Mouse (Mus musculus) hindbrain, embryonic 10.5 days (tissue): ENCODE measurements at regions not wholly inside any gene's neighbourhood (a gene's known extent, or its start where the extent isn't known, plus 50 kb on each side); places are given as distances from the start of the nearest gene placed in this dataset.

Source experiments
- DNase-seq: peaks from one replicate; pipeline ENCODE4 v3.0.0-alpha.2; 2017; ENCODE audit warnings: low spot score
- H3K27ac ChIP-seq: fragments of 300-500 bp; sonication (generic); 2 replicates; pipeline ENCODE4 v1.5.1; 2016; ENCODE audit warnings: mild to moderate bottlenecking, moderate library complexity
- H3K27me3 ChIP-seq: fragments of 300-500 bp; sonication (generic); 2 replicates; pipeline ENCODE4 v1.6.1; 2016; ENCODE audit warnings: mild to moderate bottlenecking; ENCODE audit not compliant: poor library complexity, insufficient read depth, severe bottlenecking
- H3K36me3 ChIP-seq: fragments of 300-500 bp; sonication (generic); 2 replicates; pipeline ENCODE4 v1.6.1; 2016; ENCODE audit warnings: mild to moderate bottlenecking, moderate library complexity
- H3K4me1 ChIP-seq: fragments of 300-500 bp; sonication (generic); replicated peaks from 2 replicates; pipeline ENCODE4 v1.6.1; 2016; ENCODE audit warnings: mild to moderate bottlenecking
- H3K4me3 ChIP-seq: fragments of 300-500 bp; sonication (generic); 2 replicates; pipeline ENCODE4 v1.5.1; 2016; ENCODE audit warnings: mild to moderate bottlenecking, moderate library complexity
- H3K9me3 ChIP-seq: fragments of 300-500 bp; sonication (generic); 2 replicates; pipeline ENCODE4 v1.6.1; 2016; ENCODE audit warnings: mild to moderate bottlenecking, moderate library complexity
- WGBS: fragments of 180-500 bp; shearing (Covaris S2); methylation state at CpG from one replicate; pipeline ENCODE4 v1.1.7; 2016; 5-methylcytosine and 5-hydroxymethylcytosine counted together

- Histone ChIP-seq H3K27me3 (no peaks in the 10 kb centered on the region), H3K4me3 (no peak overlapping the region), H3K9me3 (0 out of 2 replicates have a peak, but pooled peaks cover 5% of the 10 kb centered on the region), H3K4me1 (no peaks in the 10 kb centered on the region), H3K36me3 (no peaks in the 10 kb centered on the region), H3K27ac (peak overlapping the region; percentile 35; the same call in 1 of the 2 replicates)
- no peak for DNase-seq
- 100% methylated on average over 1 of the region's 1 CpGs for WGBS
Observed at GRCm38 (mm10) chr14:97694238-97694637, 475.3 kb downstream of the Dach1 start.

- DNase-seq, result no peak
- 88% methylated on average over 3 of the region's 3 CpGs for WGBS
- H3K4me3 ChIP-seq, result no peak overlapping the region
- H3K27ac ChIP-seq, result no peak overlapping the region
- no peaks in the 10 kb centered on the region for H3K36me3 ChIP-seq
- no peaks in the 10 kb centered on the region for H3K9me3 ChIP-seq
- no peaks in the 10 kb centered on the region for H3K4me1 ChIP-seq
- H3K27me3 ChIP-seq, result no peaks in the 10 kb centered on the region
Observed at GRCm38 (mm10) chr14:97684617-97685016, 484.9 kb downstream of the Dach1 start.

GRCm38 (mm10) chr14:97667806-97668205 is 501.8 kb downstream of the Dach1 start:
- Histone ChIP-seq H3K27ac (no peak overlapping the region), H3K4me1 (no peaks in the 10 kb centered on the region), H3K4me3 (no peak overlapping the region), H3K9me3 (no peaks in the 10 kb centered on the region), H3K36me3 (no peaks in the 10 kb centered on the region), H3K27me3 (no peaks in the 10 kb centered on the region)
- 83% methylated on average over 2 of the region's 2 CpGs for WGBS
- DNase-seq, result no peak

GRCm38 (mm10) chr14:97638187-97638792 is 531.3 kb downstream of the Dach1 start:
- WGBS, result 35% methylated on average over 4 of the region's 4 CpGs
- Histone ChIP-seq H3K4me1 (peaks cover 20% of the 10 kb centered on the region; the same call in 1 of the 2 replicates), H3K9me3 (peaks cover 2% of the 10 kb centered on the region; the same call in 1 of the 2 replicates), H3K27me3 (no peaks in the 10 kb centered on the region), H3K4me3 (no peak overlapping the region), H3K36me3 (no peaks in the 10 kb centered on the region), H3K27ac (peak overlapping the region; percentile 56)
- peak; percentile 25 for DNase-seq

- Histone ChIP-seq H3K4me3 (no peak overlapping the region), H3K4me1 (peaks cover 12% of the 10 kb centered on the region; the same call in 1 of the 2 replicates), H3K36me3 (no peaks in the 10 kb centered on the region), H3K27me3 (no peaks in the 10 kb centered on the region), H3K27ac (no peak overlapping the region), H3K9me3 (no peaks in the 10 kb centered on the region)
- no peak for DNase-seq
- WGBS, result 89% methylated on average over 1 of the region's 1 CpGs
Observed at GRCm38 (mm10) chr14:97611438-97611837, 558.1 kb downstream of the Dach1 start.

GRCm38 (mm10) chr14:97596694-97597093 is 572.9 kb downstream of the Dach1 start:
- Histone ChIP-seq H3K36me3 (no peaks in the 10 kb centered on the region), H3K27ac (0 out of 2 replicates have a peak overlapping the region, but pooled peaks have one; percentile 23), H3K9me3 (no peaks in the 10 kb centered on the region), H3K27me3 (no peaks in the 10 kb centered on the region), H3K4me3 (no peak overlapping the region), H3K4me1 (peaks cover 15% of the 10 kb centered on the region; the same call in 1 of the 2 replicates)
- DNase-seq, result peak; percentile 7
- WGBS, result 23% methylated on average over 5 of the region's 5 CpGs

- no peaks in the 10 kb centered on the region for H3K27me3 ChIP-seq
- WGBS, result 74% methylated on average over 4 of the region's 4 CpGs
- H3K4me1 ChIP-seq, result peaks cover 9% of the 10 kb centered on the region
- no peak overlapping the region for H3K4me3 ChIP-seq
- H3K9me3 ChIP-seq, result no peaks in the 10 kb centered on the region
- peak overlapping the region; percentile 70 for H3K27ac ChIP-seq
- DNase-seq, result no peak
- no peaks in the 10 kb centered on the region for H3K36me3 ChIP-seq
Observed at GRCm38 (mm10) chr14:97588611-97589010, 581.0 kb downstream of the Dach1 start.

GRCm38 (mm10) chr14:97588182-97588581 is 581.4 kb downstream of the Dach1 start:
- Histone ChIP-seq H3K27ac (peak overlapping the region; percentile 70), H3K9me3 (no peaks in the 10 kb centered on the region), H3K4me1 (peaks cover 9% of the 10 kb centered on the region), H3K27me3 (no peaks in the 10 kb centered on the region), H3K4me3 (no peak overlapping the region), H3K36me3 (no peaks in the 10 kb centered on the region)
- WGBS, result 21% methylated on average over 7 of the region's 7 CpGs
- peak; percentile 12 for DNase-seq

- H3K27ac ChIP-seq, result no peak overlapping the region
- no peak overlapping the region for H3K4me3 ChIP-seq
- no peaks in the 10 kb centered on the region for H3K36me3 ChIP-seq
- H3K4me1 ChIP-seq, result peaks cover 9% of the 10 kb centered on the region
- no peaks in the 10 kb centered on the region for H3K27me3 ChIP-seq
- 20% methylated on average over 4 of the region's 4 CpGs for WGBS
- DNase-seq, result peak; percentile 19
- H3K9me3 ChIP-seq, result no peaks in the 10 kb centered on the region
Observed at GRCm38 (mm10) chr14:97586962-97587361, 582.6 kb downstream of the Dach1 start.

GRCm38 (mm10) chr14:97570274-97570673 is 599.3 kb downstream of the Dach1 start:
- Histone ChIP-seq H3K36me3 (no peaks in the 10 kb centered on the region), H3K9me3 (no peaks in the 10 kb centered on the region), H3K27ac (no peak overlapping the region), H3K4me3 (no peak overlapping the region), H3K27me3 (no peaks in the 10 kb centered on the region), H3K4me1 (no peaks in the 10 kb centered on the region)
- no peak for DNase-seq
- WGBS, result 90% methylated on average over 1 of the region's 1 CpGs

- Histone ChIP-seq H3K36me3 (no peaks in the 10 kb centered on the region), H3K9me3 (no peaks in the 10 kb centered on the region), H3K4me3 (no peak overlapping the region), H3K27ac (peak overlapping the region; percentile 64), H3K27me3 (no peaks in the 10 kb centered on the region), H3K4me1 (peaks cover 22% of the 10 kb centered on the region)
- WGBS, result 43% methylated on average over 7 of the region's 7 CpGs
- DNase-seq, result no peak
Observed at GRCm38 (mm10) chr14:97560121-97560907, 609.3 kb downstream of the Dach1 start.

GRCm38 (mm10) chr14:97559559-97559958 is 610.0 kb downstream of the Dach1 start:
- 0% methylated on average over 1 of the region's 1 CpGs for WGBS
- Histone ChIP-seq H3K4me3 (no peak overlapping the region), H3K4me1 (peaks cover 22% of the 10 kb centered on the region), H3K36me3 (no peaks in the 10 kb centered on the region), H3K27me3 (no peaks in the 10 kb centered on the region), H3K27ac (peak overlapping the region; percentile 69), H3K9me3 (no peaks in the 10 kb centered on the region)
- no peak for DNase-seq

- 96% methylated on average over 2 of the region's 2 CpGs for WGBS
- H3K4me1 ChIP-seq, result peaks cover 22% of the 10 kb centered on the region
Observed at GRCm38 (mm10) chr14:97558289-97558688, 611.3 kb downstream of the Dach1 start.

More at GRCm38 (mm10) chr14:97558289-97558688, 611.3 kb downstream of the Dach1 start:
- H3K4me3 ChIP-seq, result no peak overlapping the region
- no peaks in the 10 kb centered on the region for H3K27me3 ChIP-seq
- no peak overlapping the region for H3K27ac ChIP-seq
- no peaks in the 10 kb centered on the region for H3K9me3 ChIP-seq
- H3K36me3 ChIP-seq, result no peaks in the 10 kb centered on the region
- no peak for DNase-seq
